Mouse (Mus musculus) forebrain, embryonic 11.5 days (tissue): ENCODE data around the gene Slc41a1. TPM values are rescaled to one million over a fixed set of nuclear protein-coding genes. Genes with fewer than 3 reads are reported as not detected.

Source experiments
- ATAC-seq: fragments of 200-750 bp; cut with Nextera tagmentation; replicated peaks from 2 replicates; pipeline ENCODE4 v1.8.0; 2017; ENCODE audit warnings: moderate TSS enrichment; ENCODE audit not compliant: low FRiP score
- DNase-seq: peaks from one replicate; pipeline ENCODE4 v3.0.0-alpha.2; 2017; ENCODE audit warnings: low spot score
- H3K27ac ChIP-seq: fragments of 300-500 bp; sonication (generic); 2 replicates; pipeline ENCODE4 v1.5.1; 2014; ENCODE audit warnings: low read depth, low read length
- H3K27me3 ChIP-seq: fragments of 300-500 bp; sonication (generic); 2 replicates; pipeline ENCODE4 v1.6.1; 2014; ENCODE audit warnings: mild to moderate bottlenecking, low read length, mixed read lengths; ENCODE audit not compliant: control insufficient read depth, insufficient read depth
- H3K36me3 ChIP-seq: fragments of 300-500 bp; sonication (generic); 2 replicates; pipeline ENCODE4 v1.6.1; 2014; ENCODE audit warnings: mild to moderate bottlenecking, low read length, moderate library complexity, mixed read lengths; ENCODE audit not compliant: control insufficient read depth, insufficient read depth
- H3K4me1 ChIP-seq: fragments of 300-500 bp; sonication (generic); replicated peaks from 2 replicates; pipeline ENCODE4 v1.6.1; 2014; ENCODE audit warnings: low read length, mixed read lengths; ENCODE audit not compliant: control insufficient read depth, insufficient read depth
- H3K4me2 ChIP-seq: fragments of 300-500 bp; sonication (generic); 2 replicates; pipeline ENCODE4 v1.6.1; 2014; ENCODE audit warnings: low read depth, mild to moderate bottlenecking, low read length, moderate library complexity, mixed read lengths; ENCODE audit not compliant: severe bottlenecking
- H3K4me3 ChIP-seq: fragments of 300-500 bp; sonication (generic); 2 replicates; pipeline ENCODE4 v1.5.1; 2014; ENCODE audit warnings: low read depth, low read length
- H3K9ac ChIP-seq: fragments of 300-500 bp; sonication (generic); 2 replicates; pipeline ENCODE4 v1.6.1; 2014; ENCODE audit warnings: low read length
- H3K9me3 ChIP-seq: fragments of 300-500 bp; sonication (generic); 2 replicates; pipeline ENCODE4 v1.6.1; 2016; ENCODE audit warnings: low read length, mixed read lengths; ENCODE audit not compliant: control insufficient read depth
- WGBS: fragments of 180-500 bp; shearing (Covaris S2); extraction: QIAGEN DNeasy Blood & Tissue Kit; methylation state at CpG from one replicate; pipeline ENCODE4 v1.1.7; 2014; 5-methylcytosine and 5-hydroxymethylcytosine counted together
- polyA plus RNA-seq: library from polyadenylated mRNA; unstranded; fragments of >200 nt; fragmentation: Nextera tagmentation; extraction: Ambion mirVana; gene quantifications from 2 replicates; pipeline ENCODE4 v1.2.1, GENCODE M21; 2014

The Slc41a1 gene
- polyA plus RNA-seq, 1 experiment from 2014 or later, result 12.5 TPM

DNA sequence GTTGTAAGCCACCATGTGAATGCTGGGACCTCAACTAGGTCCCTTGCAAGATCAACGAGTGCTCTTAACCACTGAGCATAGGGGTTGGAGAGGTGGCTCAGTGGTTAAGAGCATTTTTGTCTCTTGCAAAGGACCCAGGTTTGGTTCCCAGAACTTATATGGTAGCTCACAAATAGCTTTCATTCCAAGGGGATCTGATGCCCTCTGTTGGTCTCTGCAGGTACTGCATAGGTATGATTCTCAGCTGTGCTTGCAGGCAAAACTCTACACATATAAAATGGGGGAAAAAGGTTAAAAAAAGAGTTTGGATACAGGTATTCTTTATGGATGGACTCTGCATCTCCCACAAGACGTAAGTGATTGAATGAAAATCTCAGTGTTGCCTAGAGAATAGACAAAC lies 55.5 kb downstream of the Slc41a1 start:
- no peak for DNase-seq
- H3K36me3 ChIP-seq, result no peaks in the 10 kb centered on the region
- H3K4me1 ChIP-seq, result no peaks in the 10 kb centered on the region
- WGBS, result 70% methylated on average over 2 of the region's 2 CpGs
- no peak overlapping the region for H3K9ac ChIP-seq
- no peak overlapping the region for H3K4me2 ChIP-seq
- H3K27me3 ChIP-seq, result no peaks in the 10 kb centered on the region
- no peak overlapping the region for H3K4me3 ChIP-seq
- no peak overlapping the region for H3K27ac ChIP-seq
- ATAC-seq, result no peak
- H3K9me3 ChIP-seq, result no peaks in the 10 kb centered on the region

DNA sequence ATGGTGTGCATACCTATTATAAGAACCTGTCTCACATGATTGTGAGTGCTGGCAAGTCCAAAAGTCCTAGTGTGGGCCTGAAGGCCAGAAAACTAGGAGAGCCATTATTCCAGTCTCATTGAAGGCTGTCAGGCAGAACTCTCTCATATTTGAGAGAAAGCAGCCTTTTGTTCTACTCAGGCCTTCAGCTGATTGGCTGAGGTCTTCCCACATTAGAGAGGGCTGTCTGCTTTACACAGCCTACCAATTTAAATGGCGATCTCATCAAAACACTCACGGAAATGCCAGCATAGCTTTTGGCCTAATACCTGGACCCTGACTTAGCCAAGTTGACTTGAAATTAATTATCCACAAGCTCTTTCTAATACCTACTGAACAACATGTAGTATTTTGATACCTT lies 58.9 kb downstream of the Slc41a1 start:
- ATAC-seq (no peak), DNase-seq (no peak)
- H3K9ac ChIP-seq, result no peak overlapping the region
- no peaks in the 10 kb centered on the region for H3K4me1 ChIP-seq
- no peak overlapping the region for H3K27ac ChIP-seq
- 57% methylated on average over 2 of the region's 2 CpGs for WGBS
- no peak overlapping the region for H3K4me2 ChIP-seq
- H3K27me3 ChIP-seq, result no peaks in the 10 kb centered on the region
- no peaks in the 10 kb centered on the region for H3K9me3 ChIP-seq
- no peaks in the 10 kb centered on the region for H3K36me3 ChIP-seq
- H3K4me3 ChIP-seq, result no peak overlapping the region

DNA sequence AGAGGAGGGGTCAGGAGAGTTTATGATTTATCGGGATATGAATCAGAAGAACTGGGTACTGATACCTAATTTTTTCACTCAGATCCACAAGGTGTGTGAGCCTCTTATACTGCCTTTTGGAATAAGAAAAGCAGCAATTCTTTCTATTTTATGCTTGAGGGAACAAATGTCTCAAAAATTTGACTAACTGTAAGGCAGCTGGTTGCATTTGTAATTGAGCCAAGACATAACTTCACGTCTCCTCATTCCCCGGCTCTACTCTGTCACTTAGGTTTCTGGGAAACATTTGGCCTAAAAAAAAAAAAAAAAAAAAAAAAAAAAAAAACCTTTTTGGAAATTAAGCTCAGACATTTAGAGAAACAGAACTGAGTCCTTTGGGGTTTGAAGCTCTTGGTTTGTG lies 59.3 kb downstream of the Slc41a1 start:
- Histone ChIP-seq H3K9ac (no peak overlapping the region), H3K4me3 (no peak overlapping the region), H3K36me3 (no peaks in the 10 kb centered on the region), H3K27ac (no peak overlapping the region), H3K9me3 (no peaks in the 10 kb centered on the region), H3K4me2 (no peak overlapping the region), H3K4me1 (no peaks in the 10 kb centered on the region), H3K27me3 (no peaks in the 10 kb centered on the region)
- 85% methylated on average over 3 of the region's 3 CpGs for WGBS
- ATAC-seq (no peak), DNase-seq (no peak)

GRCm38 (mm10) chr1:131890043-131890658 lies 62.9 kb downstream of the Slc41a1 start:
- Histone ChIP-seq H3K27me3 (no peaks in the 10 kb centered on the region), H3K9ac (no peak overlapping the region), H3K4me1 (no peaks in the 10 kb centered on the region), H3K36me3 (no peaks in the 10 kb centered on the region), H3K4me3 (no peak overlapping the region), H3K4me2 (no peak overlapping the region), H3K9me3 (no peaks in the 10 kb centered on the region), H3K27ac (no peak overlapping the region)
- WGBS, result 79% methylated on average over 6 of the region's 6 CpGs
- ATAC-seq (no peak), DNase-seq (no peak)

DNA sequence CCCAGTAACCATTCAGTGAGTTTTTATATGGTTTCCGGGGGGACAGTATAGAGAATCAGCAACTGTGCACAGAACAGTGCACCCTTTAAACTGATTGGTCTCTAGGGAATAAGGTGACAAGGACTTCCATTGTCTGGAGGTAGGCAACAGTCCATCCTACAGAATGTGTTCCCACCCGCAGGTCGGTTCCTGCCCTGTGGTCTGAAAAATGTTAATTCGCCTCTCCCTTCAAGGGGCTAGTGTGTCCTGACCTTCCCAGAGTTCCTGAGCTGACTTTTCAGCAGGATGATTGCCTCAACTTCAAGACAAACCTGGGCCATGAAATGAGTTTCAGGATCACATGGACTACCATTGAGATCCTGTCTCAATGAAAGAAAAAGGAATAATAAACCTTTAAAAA lies 64.1 kb downstream of the Slc41a1 start:
- no peaks in the 10 kb centered on the region for H3K4me1 ChIP-seq
- H3K9me3 ChIP-seq, result no peaks in the 10 kb centered on the region
- H3K36me3 ChIP-seq, result no peaks in the 10 kb centered on the region
- H3K27me3 ChIP-seq, result no peaks in the 10 kb centered on the region
- no peak overlapping the region for H3K4me2 ChIP-seq
- no peak overlapping the region for H3K9ac ChIP-seq
- WGBS, result 66% methylated on average over 4 of the region's 4 CpGs
- no peak overlapping the region for H3K4me3 ChIP-seq
- DNase-seq, result no peak
- ATAC-seq, result no peak
- H3K27ac ChIP-seq, result no peak overlapping the region

Other genes with a start within 250 kb of the Slc41a1 start
- 0.09 TPM in 1 of 2 replicates, not detected in the other for gene Avpr1b, start 228.3 kb upstream of the Slc41a1 start, polyA plus RNA-seq
- 0.35 TPM in 1 of 2 replicates, not detected in the other for gene Ctse, start 189.2 kb upstream of the Slc41a1 start, polyA plus RNA-seq
- gene Rab7b, start 138.8 kb upstream of the Slc41a1 start, polyA plus RNA-seq, result 0.40 and 0.61 TPM in 2 replicates
- not detected in 2 replicates for gene Slc26a9, start 83.5 kb upstream of the Slc41a1 start, polyA plus RNA-seq
- 0.86 and 1.2 TPM in 2 replicates for gene Pm20d1, start 30.1 kb upstream of the Slc41a1 start, polyA plus RNA-seq
- gene Rab29, start 39.7 kb downstream of the Slc41a1 start, polyA plus RNA-seq, result 13.1 and 15.2 TPM in 2 replicates
- gene Nucks1, start 83.0 kb downstream of the Slc41a1 start, polyA plus RNA-seq, result 69.7 and 69.9 TPM in 2 replicates
- 8.4 and 9.4 TPM in 2 replicates for gene Slc45a3, start 135.5 kb downstream of the Slc41a1 start, polyA plus RNA-seq
- gene Elk4, start 180.1 kb downstream of the Slc41a1 start, polyA plus RNA-seq, result 19.8 and 20.3 TPM in 2 replicates
- 10.5 and 13.6 TPM in 2 replicates for gene Mfsd4a, start 240.6 kb downstream of the Slc41a1 start, polyA plus RNA-seq